Mouse (Mus musculus): ENCODE data around the gene Pgf.

GRCm38 (mm10) chr12:85121806-85122459, 55.7 kb downstream of the Pgf start:
- no peak for TF ChIP-seq POLR2A (IDR thresholded peaks at IDR 0.05; ENCODE audit: borderline replicate concordance, extremely low read depth, insufficient read depth, insufficient read length, poor library complexity, severe bottlenecking)
- TF ChIP-seq CTCF (IDR thresholded peaks at IDR 0.05; ENCODE audit: borderline replicate concordance, extremely low read depth, insufficient read depth, insufficient read length), result no peak

All from brain, embryonic 14.5 days (tissue).